Mouse (Mus musculus) cerebellum, adult 2 months (tissue): Measurements from ENCODE around the gene Atp8a1. TPM values are rescaled to one million over a fixed set of nuclear protein-coding genes. Genes with fewer than 3 reads are reported as not detected.

Source experiments
- DNase-seq, 2 experiments: peaks; one replicate each; pipeline ENCODE4 v3.0.0; 2021
- H3K27ac ChIP-seq: fragments of 200-500 bp; 2 replicates; pipeline ENCODE4 v1.5.1; 2012; ENCODE audit warnings: low read length, control low read depth, inconsistent platforms; ENCODE audit not compliant: insufficient read depth
- H3K27me3 ChIP-seq: fragments of 200-500 bp; 2 replicates; pipeline ENCODE4 v1.6.1; 2012; ENCODE audit warnings: inconsistent platforms, mild to moderate bottlenecking, low read length, moderate library complexity; ENCODE audit not compliant: control insufficient read depth, insufficient read depth
- H3K4me1 ChIP-seq: fragments of 200-500 bp; 2 replicates; pipeline ENCODE4 v1.6.1; 2011; ENCODE audit warnings: low read length; ENCODE audit not compliant: control insufficient read depth, insufficient read depth
- H3K4me3 ChIP-seq: fragments of 200-500 bp; replicated peaks from 2 replicates; pipeline ENCODE3; 2011; ENCODE audit warnings: mild to moderate bottlenecking, low read depth, low read length, control low read depth; ENCODE audit not compliant: insufficient read depth
- CTCF ChIP-seq: fragments of 200-500 bp; IDR thresholded peaks from 2 replicates; pipeline ENCODE4 v1.5.1; 2011; ENCODE audit warnings: low read depth, mild to moderate bottlenecking, control low read depth, low read length, moderate library complexity, borderline replicate concordance; ENCODE audit not compliant: insufficient read depth
- POLR2A ChIP-seq: fragments of 200-500 bp; IDR thresholded peaks from 2 replicates; pipeline ENCODE4 v1.6.1; 2011; ENCODE audit warnings: low read length, control low read depth, borderline replicate concordance; ENCODE audit not compliant: insufficient read depth
- WGBS: fragments of 180-500 bp; shearing (Covaris S2); methylation state at CpG from one replicate; pipeline ENCODE4 v1.1.7; 2018; 5-methylcytosine and 5-hydroxymethylcytosine counted together
- polyA plus RNA-seq: library from polyadenylated mRNA; depleted of rRNA; stranded (reverse); fragments of >200 nt; gene quantifications from 2 replicates; pipeline ENCODE4 v1.2.3, GENCODE M21; 2012

Gene Atp8a1
- polyA plus RNA-seq, 1 experiment = 56.1 TPM

- Histone ChIP-seq H3K27me3 (no peaks in the 10 kb centered on the region), H3K27ac (no peak overlapping the region), H3K4me1 (no peaks in the 10 kb centered on the region), H3K4me3 (no peak overlapping the region)
- no peak for TF ChIP-seq POLR2A
- no peak for TF ChIP-seq CTCF
- 81% methylated on average over 7 of the region's 7 CpGs for WGBS
- DNase-seq = no peak
Measured at GRCm38 (mm10) chr5:67629440-67629839, 217.8 kb downstream of the Atp8a1 start.

DNA sequence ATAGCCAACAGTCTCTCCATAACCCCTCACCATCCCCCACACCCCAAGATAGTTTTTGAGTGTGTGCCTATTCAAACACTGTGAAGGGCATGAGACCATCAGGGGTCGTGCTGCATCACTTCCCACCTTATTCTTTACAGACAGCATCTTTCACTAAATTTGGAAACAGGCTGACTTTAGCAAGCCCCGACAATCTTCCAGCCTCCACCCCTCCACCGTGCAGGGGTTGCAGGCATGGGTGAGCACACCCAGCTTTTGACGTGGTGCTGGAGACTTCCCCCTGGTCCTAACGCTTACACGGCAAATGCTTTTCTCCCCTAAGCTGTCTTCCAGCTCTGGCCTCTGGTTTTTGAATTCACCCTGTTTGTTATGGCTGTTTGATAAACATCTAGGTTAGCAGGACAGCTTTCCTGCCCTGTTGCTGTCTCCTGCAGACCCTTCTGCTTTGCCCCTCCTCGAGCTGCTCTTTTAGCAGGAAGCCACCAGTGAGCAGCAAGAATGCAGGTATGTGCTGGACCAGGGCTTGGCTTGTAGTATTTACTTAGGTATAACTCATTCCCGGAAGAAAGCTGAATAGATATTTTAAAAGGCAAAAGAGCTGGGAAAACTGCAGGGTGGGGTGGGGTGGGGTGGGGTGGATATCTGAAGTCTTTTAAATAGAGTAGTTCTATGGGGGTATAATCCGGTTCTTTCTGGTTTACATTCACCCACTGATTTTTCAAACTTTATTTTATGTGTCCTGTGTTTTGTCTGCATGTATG, 218.9 kb downstream of the Atp8a1 start:
- no peak for DNase-seq
- Histone ChIP-seq H3K27ac (no peak overlapping the region), H3K4me1 (no peaks in the 10 kb centered on the region), H3K4me3 (no peak overlapping the region), H3K27me3 (no peaks in the 10 kb centered on the region)
- WGBS = 59% methylated on average over 9 of the region's 9 CpGs
- TF ChIP-seq CTCF = no peak
- no peak for TF ChIP-seq POLR2A

DNA sequence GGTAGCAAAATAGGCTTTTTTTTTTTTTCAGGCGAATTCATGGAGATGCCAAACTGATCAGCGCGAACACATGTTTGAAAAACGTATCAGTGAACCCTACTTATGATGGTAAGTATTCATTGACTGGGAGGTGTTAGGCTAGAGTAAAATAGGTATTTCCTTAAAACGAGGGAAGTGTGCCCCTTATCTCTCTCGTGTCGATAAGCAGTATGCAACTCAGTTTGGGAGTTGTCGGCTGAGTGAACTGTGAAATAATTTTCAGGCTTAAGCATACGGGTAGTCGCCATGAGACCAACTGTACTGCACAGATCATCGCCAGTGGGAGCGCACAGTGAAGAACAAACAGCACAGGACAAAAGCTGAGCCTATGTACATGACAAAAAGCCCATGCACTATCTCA, 226.0 kb downstream of the Atp8a1 start:
- DNase-seq = no peak
- no peaks in the 10 kb centered on the region for H3K27me3 ChIP-seq
- H3K4me1 ChIP-seq = no peaks in the 10 kb centered on the region
- no peak overlapping the region for H3K27ac ChIP-seq
- WGBS = 91% methylated on average over 12 of the region's 12 CpGs
- no peak overlapping the region for H3K4me3 ChIP-seq
- no peak for TF ChIP-seq POLR2A
- no peak for TF ChIP-seq CTCF

DNA sequence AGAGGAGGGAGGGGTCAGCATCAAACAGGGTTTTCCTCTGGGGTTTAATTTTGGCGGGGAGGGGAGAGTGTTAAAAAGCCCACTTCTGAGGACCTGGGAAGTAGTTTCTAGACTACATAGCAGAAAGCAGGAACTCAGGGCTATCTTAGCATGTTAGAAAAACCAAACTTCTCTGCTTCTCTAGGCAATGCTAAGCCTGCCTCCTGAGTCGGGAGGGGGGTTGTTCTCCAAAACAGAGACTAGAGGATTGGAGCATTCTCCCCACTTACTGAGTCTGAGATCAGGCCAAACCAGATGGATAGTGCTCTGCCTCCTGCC, 237.8 kb downstream of the Atp8a1 start:
- no peak overlapping the region for H3K4me3 ChIP-seq
- peaks cover 13% of the 10 kb centered on the region; the same call in 1 of the 2 replicates for H3K27me3 ChIP-seq
- no peak for TF ChIP-seq POLR2A
- TF ChIP-seq CTCF = no peak
- H3K4me1 ChIP-seq = no peaks in the 10 kb centered on the region
- WGBS = 19% methylated on average over 2 of the region's 2 CpGs
- H3K27ac ChIP-seq = no peak overlapping the region
- DNase-seq = no peak

- no peak for DNase-seq
- Histone ChIP-seq H3K27me3 (peaks cover 13% of the 10 kb centered on the region; the same call in 1 of the 2 replicates), H3K27ac (no peak overlapping the region), H3K4me3 (no peak overlapping the region), H3K4me1 (no peaks in the 10 kb centered on the region)
- 15% methylated on average over 31 of the region's 31 CpGs for WGBS
- no peak for TF ChIP-seq CTCF
- TF ChIP-seq POLR2A = no peak
Measured at GRCm38 (mm10) chr5:67608674-67609519, 238.3 kb downstream of the Atp8a1 start.

DNA sequence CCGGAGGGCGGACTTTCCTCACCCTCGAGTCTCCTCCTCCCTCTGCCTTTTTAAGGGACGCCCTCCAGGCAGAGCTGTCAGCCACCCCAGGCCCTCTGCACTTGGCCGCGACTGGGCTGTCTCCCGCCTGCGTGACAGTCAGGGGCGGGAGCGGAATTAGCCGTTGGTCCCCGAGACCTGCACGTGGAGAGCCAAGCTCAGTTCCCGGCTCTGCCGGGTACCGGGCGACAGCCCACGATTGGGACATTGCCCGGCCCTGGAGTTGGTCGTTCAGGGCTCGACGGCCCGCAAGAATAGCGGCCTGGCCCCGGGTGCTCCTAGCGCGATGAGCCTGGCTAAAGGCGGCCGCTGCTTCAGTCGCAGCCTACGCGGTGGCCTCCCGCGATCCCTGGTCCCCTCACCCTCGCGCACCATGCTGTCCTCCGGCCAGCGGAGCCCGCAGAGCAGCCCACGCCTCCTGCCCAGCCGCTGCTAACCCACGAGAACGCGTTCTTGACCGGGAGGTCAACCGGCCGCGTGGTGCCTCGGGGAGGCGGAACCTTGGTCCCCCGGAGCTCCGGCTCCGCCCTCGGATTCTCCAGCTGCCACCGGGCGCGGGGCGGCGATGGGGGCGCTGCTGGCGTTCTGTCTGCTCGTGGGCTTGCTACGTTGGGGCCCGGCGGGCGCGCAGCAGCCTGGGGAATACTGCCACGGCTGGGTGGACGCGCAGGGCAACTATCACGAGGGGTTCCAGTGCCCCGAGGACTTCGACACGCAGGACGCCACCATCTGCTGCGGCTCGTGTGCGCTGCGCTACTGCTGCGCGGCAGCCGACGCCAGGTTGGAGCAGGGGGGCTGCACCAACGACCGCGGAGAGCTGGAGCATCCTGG, 239.2 kb downstream of the Atp8a1 start, which contains the start of gene Shisa3:
Gene Shisa3, plus strand, starts transcription at position 79 of the 870 bp plus-strand sequence.
- Histone ChIP-seq H3K27ac (no peak within 1 kb of the TSS), H3K27me3 (peaks cover 13% of the 10 kb centered on the region; the same call in 1 of the 2 replicates), H3K4me3 (no peak within 1 kb of the TSS), H3K4me1 (no peaks in the 10 kb centered on the region)
- peak in 1 of 2 experiments; percentile 31 for DNase-seq
- TF ChIP-seq POLR2A (no peak), CTCF (no peak)
- under 1% methylated on average over 86 of the region's 86 CpGs for WGBS

GRCm38 (mm10) chr5:67606916-67607803, 240.1 kb downstream of the Atp8a1 start:
- DNase-seq = peak; percentile 15 to 55
- no peak overlapping the region for H3K27ac ChIP-seq
- no peaks in the 10 kb centered on the region for H3K4me1 ChIP-seq
- H3K27me3 ChIP-seq = peaks cover 13% of the 10 kb centered on the region; the same call in 1 of the 2 replicates
- WGBS = 3% methylated on average over 66 of the region's 66 CpGs
- TF ChIP-seq CTCF (no peak), POLR2A (no peak)
- no peak overlapping the region for H3K4me3 ChIP-seq
